Mouse (Mus musculus): ENCODE measurements at regions not wholly inside any gene's neighbourhood (a gene's known extent, or its start where the extent isn't known, plus 50 kb on each side); places are given as distances from the start of the nearest gene placed in this dataset.

- TF ChIP-seq CTCF (IDR thresholded peaks at IDR 0.05; ENCODE audit: control insufficient read depth, insufficient read depth, insufficient read length) (no peak), CEBPB (IDR thresholded peaks at IDR 0.05; ENCODE audit: low read depth) (no peak), FOSL1 (IDR thresholded peaks at IDR 0.05; ENCODE audit: insufficient read depth, low read length, poor library complexity, severe bottlenecking) (no peak), MAX (IDR thresholded peaks at IDR 0.05) (no peak), MYOG (IDR thresholded peaks at IDR 0.05; ENCODE audit: control insufficient read depth, extremely low read depth, insufficient read length) (no peak)
Measured at GRCm38 (mm10) chr17:27261981-27262380, 57.7 kb upstream of the Lemd2 start.
